ENCODE assay signal across 8 mouse cellular contexts in the genomic region with DNA sequence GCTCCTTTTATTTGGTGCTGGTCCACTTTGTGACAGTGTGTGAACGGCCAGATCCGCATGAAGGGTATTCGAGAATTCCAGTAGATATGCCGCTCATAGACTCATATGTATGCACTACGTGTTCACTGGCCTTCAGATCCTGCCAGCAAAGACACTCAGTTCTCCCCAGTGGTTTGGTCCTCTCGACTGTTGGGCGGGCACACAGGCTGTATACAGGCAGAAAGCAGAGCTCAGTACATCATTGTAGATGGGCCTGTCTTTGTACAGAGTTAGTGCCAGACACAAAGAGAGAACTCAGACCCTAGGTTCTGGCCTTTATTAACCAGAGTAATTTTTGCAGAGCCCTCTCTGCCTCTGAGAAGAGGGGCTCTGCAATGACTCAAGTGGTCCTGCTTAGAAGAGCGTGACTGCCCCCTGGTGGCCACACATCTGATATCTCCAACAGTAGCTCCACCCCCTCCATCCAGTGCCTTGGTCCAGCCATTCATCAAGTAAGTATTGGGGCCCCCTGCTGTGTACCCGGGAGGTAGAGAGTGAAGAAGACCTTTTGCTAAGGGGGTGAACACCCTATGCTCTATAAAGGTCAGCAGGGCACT. TPM values are rescaled to one million over a fixed set of nuclear protein-coding genes. Genes with fewer than 3 reads are reported as not detected.
DNase-seq lines count a peak whose midpoint lies in the region; ATAC-seq lines count a peak whose summit lies in the region.

No protein-coding gene starts in this region.

- ATAC-seq in midbrain, embryonic 14.5 days (ENCODE audit: low FRiP score, low TSS enrichment): peak; percentile 80

- H3K4me2 ChIP-seq in midbrain, embryonic 14.5 days (ENCODE audit: low read length): 0 out of 2 replicates have a peak overlapping the region, but pooled peaks have one; percentile 13

- no peak overlapping the region for H3K9ac ChIP-seq in midbrain, embryonic 14.5 days (replicated peaks; ENCODE audit: low read length)

- H3K36me3 ChIP-seq in embryonic facial prominence, embryonic 10.5 days (replicated peaks): no peaks in the 10 kb centered on the region
- H3K36me3 ChIP-seq in limb, embryonic 10.5 days: no peaks in the 10 kb centered on the region
- H3K36me3 ChIP-seq in midbrain, embryonic 14.5 days (ENCODE audit: control insufficient read depth, insufficient read depth, low read length): no peaks in the 10 kb centered on the region

- H3K4me3 ChIP-seq in embryonic facial prominence, embryonic 10.5 days: no peak overlapping the region
- H3K4me3 ChIP-seq in limb, embryonic 10.5 days: no peak overlapping the region
- H3K4me3 ChIP-seq in midbrain, embryonic 14.5 days (replicated peaks; ENCODE audit: low read depth, low read length): no peak overlapping the region

- peak overlapping the region; percentile 78 for H3K27ac ChIP-seq in embryonic facial prominence, embryonic 10.5 days (replicated peaks)
- H3K27ac ChIP-seq in limb, embryonic 10.5 days: peak overlapping the region; percentile 85
- H3K27ac ChIP-seq in midbrain, embryonic 14.5 days (replicated peaks; ENCODE audit: low read depth, low read length): peak overlapping the region; percentile 77

- H3K9me3 ChIP-seq in embryonic facial prominence, embryonic 10.5 days: no peaks in the 10 kb centered on the region
- no peaks in the 10 kb centered on the region for H3K9me3 ChIP-seq in limb, embryonic 10.5 days (replicated peaks)
- H3K9me3 ChIP-seq in midbrain, embryonic 14.5 days (ENCODE audit: control insufficient read depth, low read length): no peaks in the 10 kb centered on the region

- peaks cover 91% of the 10 kb centered on the region for H3K4me1 ChIP-seq in embryonic facial prominence, embryonic 10.5 days
- H3K4me1 ChIP-seq in limb, embryonic 10.5 days: peaks cover 67% of the 10 kb centered on the region
- H3K4me1 ChIP-seq in midbrain, embryonic 14.5 days (ENCODE audit: control insufficient read depth, insufficient read depth, low read length): peaks cover 26% of the 10 kb centered on the region

- 0 out of 2 replicates have a peak, but pooled peaks cover 7% of the 10 kb centered on the region for H3K27me3 ChIP-seq in embryonic facial prominence, embryonic 10.5 days (replicated peaks; ENCODE audit: low read depth, poor library complexity, severe bottlenecking)
- no peaks in the 10 kb centered on the region for H3K27me3 ChIP-seq in limb, embryonic 10.5 days (ENCODE audit: low read depth, poor library complexity, severe bottlenecking)
- no peaks in the 10 kb centered on the region for H3K27me3 ChIP-seq in midbrain, embryonic 14.5 days (ENCODE audit: control insufficient read depth, insufficient read depth, low read length)

- 56% methylated on average over 9 of the region's 9 CpGs for WGBS in embryonic facial prominence, embryonic 10.5 days
- WGBS in limb, embryonic 10.5 days: 59% methylated on average over 9 of the region's 9 CpGs
- 27% methylated on average over 9 of the region's 9 CpGs for WGBS in midbrain, embryonic 14.5 days

- peak; percentile 62 to 65 for DNase-seq in urinary bladder, adult 18-20 months (ENCODE audit: low spot score in 2 of 2)
- no peak for DNase-seq in urinary bladder, postnatal 10 days (ENCODE audit: low spot score)
- DNase-seq in embryonic facial prominence, embryonic 10.5 days (ENCODE audit: low spot score): peak; percentile 94
- DNase-seq in heart, adult 11 months: peak; percentile 97
- DNase-seq in kidney, adult 18-20 months: peak; percentile 82
- DNase-seq in limb, embryonic 10.5 days (ENCODE audit: low spot score): peak; percentile 97
- DNase-seq in midbrain, embryonic 14.5 days: peak; percentile 96
- DNase-seq in spleen, postnatal 10 days (ENCODE audit: low spot score in 2 of 2): peak; percentile 53 to 87

RNA-seq across cellular contexts. Expression of a gene that starts 30.3 kb away (rescaled TPM):
- polyA plus RNA-seq in embryonic facial prominence, embryonic 10.5 days (2016; fragmentation: Nextera tagmentation; extraction: Ambion mirVana): 16.4 and 16.6 TPM in 2 replicates
- polyA plus RNA-seq in limb, embryonic 10.5 days (2016; fragmentation: Nextera tagmentation; extraction: Ambion mirVana): 10.8 and 13.7 TPM in 2 replicates
- polyA plus RNA-seq in midbrain, embryonic 14.5 days (2014; fragmentation: Nextera tagmentation; extraction: Ambion mirVana): 31.6 and 41.1 TPM in 2 replicates
